Mouse (Mus musculus) cerebellum, adult (tissue): ENCODE data around the gene Nat8l.

ENCODE experiments used
- ATAC-seq: cut with Nextera tagmentation; 2 replicates; pipeline ENCODE4 v1.9.2; 2017; ENCODE audit warnings: mild to moderate bottlenecking, moderate library complexity, mixed read lengths; ENCODE audit not compliant: insufficient number of reproducible peaks, low FRiP score, low TSS enrichment

Gene Nat8l

DNA sequence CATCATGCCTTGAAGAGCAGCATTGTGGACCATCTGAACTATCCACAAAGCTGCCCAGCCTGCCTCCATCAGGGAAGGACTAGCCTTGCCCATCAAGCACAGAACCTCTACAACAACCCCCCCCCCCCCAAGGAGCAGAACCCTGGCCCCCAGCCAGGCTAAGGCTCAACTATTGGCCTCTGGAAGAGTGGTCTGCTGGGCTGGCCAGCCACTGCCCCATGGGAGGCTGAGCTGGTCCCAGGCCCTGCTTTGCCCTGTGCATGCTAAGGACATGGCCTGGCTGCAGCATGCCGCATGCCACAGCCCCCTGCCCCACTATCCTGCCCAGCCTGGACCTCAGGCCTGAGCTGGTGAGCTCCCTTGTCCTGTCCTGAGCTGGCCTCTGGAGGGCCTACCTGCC lies 5.6 kb downstream of the Nat8l start:
- no peak for ATAC-seq

DNA sequence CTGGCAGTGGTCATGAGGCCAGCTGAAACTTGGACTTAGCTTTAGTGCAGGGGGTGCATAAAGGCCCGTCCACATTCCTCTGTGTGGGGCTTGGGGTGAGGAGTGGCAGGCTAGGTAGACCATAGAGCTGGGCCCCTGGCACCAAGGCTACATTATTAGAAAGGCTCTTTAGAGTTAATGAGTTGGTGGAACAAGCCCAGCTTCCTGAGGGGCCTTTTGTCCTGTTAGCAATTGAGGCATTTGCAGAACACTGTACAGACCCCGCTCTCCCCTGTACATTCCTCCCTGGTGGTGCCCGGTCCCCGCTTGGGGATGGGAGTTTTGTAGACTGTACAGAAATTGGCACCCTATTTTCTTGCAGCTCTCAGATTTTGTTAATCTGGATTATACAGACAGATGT lies 6.9 kb downstream of the Nat8l start:
- ATAC-seq = no peak

DNA sequence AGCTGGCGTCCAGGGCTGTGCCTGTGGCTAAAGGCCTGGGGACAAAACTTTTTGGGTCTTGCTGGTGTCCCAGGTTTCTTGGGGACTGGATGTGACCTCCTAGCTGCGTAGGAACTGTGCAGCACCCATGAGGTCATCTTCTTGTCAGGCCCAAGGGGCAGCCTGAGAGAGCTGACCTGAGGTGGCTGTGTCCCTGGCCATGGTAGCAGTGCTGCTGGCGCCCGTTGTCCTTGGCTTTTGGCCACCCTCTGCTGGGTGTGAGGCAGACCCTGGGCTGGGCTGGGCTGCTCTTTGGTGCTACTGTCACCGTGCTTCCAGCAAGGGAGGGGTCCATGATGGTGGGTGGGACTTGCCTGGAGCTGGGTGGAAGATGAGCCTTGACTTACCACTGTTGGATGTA lies 8.8 kb downstream of the Nat8l start:
- no peak for ATAC-seq

DNA sequence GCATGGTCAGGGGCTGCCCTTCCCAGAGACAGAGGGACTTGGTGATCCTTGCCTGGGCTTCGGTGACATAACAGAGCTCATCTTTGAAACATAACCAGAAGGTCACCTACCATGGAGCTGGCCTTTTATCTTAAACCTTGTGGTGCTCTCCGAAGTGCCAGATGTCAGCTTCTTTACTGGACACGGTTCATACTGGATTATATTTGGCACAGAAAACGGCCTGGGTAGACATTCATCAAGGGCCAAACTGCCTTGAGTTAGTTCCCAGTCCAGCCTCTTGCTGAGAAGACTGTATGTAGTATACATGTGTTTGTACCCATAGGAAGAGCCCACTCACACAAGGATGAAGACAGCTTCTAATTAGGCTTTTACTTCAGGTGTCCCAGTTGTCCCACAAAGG lies 11.0 kb downstream of the Nat8l start:
- ATAC-seq = no peak

DNA sequence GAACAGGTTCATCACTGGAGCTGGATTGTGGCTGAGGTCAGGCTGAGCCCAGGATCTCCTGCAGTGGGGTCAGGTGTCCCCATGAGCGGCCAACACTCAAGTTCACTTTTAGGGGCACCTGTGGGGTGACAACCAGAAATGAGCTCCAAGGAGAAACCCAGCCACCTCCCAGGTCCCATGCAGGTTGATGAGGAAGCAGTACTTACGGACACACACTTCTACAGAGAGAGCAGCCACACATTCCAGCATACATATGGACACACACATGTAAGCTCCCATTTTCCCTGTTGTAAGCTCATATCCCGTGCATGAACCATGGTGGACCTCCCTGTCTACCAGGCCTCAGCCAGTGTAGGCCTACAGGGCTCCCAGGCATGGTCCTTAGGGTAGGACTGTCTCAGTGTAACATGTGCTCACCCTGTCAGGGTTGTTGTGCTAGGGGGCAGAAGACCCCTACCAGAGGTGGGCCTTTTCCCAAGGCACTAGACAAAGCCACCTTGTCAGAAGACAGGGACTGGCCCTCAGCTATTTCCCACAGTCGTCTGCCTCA lies 11.7 kb downstream of the Nat8l start:
- no peak for ATAC-seq

DNA sequence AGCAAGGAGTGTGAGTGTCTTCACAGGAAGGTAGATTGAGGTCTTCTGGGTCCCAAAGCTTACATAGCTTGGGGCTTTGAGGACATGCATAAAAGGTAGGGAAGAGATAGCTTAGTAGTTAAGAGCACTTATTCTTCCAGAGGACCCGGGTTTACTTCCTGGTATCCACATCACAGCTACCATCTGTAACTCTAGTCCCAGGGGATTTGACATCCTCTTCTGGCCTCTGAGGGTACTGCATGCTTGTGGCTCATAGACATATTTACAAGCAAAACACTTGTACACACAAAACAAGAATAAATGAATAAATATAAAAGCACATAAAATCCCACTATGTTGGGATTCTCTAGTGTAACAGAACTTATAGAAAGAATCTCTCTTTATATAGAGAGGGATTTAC lies 18.9 kb downstream of the Nat8l start:
- no peak for ATAC-seq

DNA sequence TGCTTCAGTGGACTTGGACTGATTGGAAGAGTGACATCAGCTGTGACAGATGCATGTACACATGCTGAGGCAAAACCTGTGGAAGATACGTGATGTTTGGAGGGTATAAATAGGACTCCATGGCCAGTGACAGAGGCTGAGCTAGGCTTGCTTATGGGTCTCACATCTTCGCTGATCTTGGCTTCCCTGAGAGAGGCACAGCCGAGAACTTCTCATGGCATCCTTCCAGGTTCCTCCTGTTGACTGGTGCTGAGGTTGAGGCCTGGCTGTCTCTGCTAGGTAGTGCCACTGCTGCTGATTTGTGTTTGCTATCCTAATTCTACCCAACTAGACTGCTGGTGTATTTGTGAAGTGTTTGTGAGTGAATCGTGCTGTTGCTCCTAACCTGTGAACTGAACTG lies 23.2 kb downstream of the Nat8l start:
- no peak for ATAC-seq

DNA sequence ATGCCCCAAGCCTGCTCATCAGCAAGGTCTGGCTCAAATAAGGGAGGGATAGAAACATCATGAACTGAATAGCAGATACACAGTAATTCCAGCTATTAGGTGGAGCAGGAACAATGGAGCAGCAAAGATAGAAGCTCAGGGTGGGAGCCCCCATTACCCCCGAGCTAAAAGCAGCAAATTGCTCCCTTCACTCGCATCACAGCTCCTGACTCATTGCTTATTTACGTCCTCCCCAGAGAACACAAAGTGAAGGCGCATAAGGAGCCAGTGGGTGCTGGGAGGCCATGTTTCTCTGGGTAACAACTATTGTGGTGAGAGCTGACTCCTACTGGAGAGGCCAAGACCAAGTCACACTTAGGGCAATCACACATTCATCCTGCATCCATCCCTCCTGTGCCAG lies 34.3 kb downstream of the Nat8l start:
- no peak for ATAC-seq

DNA sequence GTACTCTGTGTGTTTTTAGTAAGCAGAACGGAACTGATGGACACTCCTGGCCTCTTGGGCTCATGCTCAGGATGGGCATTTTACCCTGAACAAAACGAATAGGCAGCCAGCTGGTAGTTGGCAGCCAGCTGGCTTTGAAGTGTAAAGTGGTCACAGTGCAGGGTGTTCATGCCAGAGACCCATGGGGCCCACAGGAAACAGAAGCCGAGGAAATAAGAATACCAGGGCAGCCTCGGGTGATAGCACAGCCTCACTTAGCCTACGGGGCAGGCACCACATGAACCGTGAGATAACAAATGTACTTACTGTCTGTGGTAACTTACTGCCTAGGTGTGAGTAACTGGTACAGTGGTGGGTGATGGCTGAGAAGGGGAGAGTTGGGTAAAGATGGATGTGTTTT lies 35.2 kb downstream of the Nat8l start:
- no peak for ATAC-seq

DNA sequence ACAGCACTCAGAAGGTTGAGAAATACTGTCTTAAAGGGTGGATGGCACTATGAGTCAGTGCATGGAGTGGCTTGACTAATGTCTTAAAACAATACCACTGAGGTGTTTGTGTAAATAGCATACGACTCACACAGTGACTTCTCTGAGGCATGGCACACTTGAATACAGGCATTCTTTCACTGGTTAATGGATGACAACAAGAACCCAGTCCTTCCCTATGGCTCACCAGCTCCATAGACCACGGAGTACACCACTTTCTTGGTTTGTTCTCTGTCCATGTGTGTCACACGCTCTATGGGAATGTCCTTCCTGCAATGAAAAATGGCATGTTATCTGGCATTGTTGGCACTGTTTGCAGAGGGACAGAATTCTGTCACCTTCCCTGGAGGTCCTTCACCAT lies 36.7 kb downstream of the Nat8l start:
- no peak for ATAC-seq
